Mouse (Mus musculus) liver, embryonic 16.5 days (tissue): ENCODE results near the gene Gje1. TPM values are rescaled to one million over a fixed set of nuclear protein-coding genes. Genes with fewer than 3 reads are reported as not detected.

ENCODE experiments used
- ATAC-seq: fragments of 200-750 bp; cut with Nextera tagmentation; 2 replicates; pipeline ENCODE4 v1.8.0; 2017; ENCODE audit warnings: low read depth, mild to moderate bottlenecking, moderate number of reproducible peaks, moderate library complexity
- H3K27ac ChIP-seq: fragments of 300-500 bp; sonication (generic); 2 replicates; pipeline ENCODE4 v1.5.1; 2014; ENCODE audit warnings: mild to moderate bottlenecking, low read length
- H3K27me3 ChIP-seq: fragments of 300-500 bp; sonication (generic); 2 replicates; pipeline ENCODE4 v1.6.1; 2014; ENCODE audit warnings: low read depth, low read length, mixed read lengths; ENCODE audit not compliant: control insufficient read depth, insufficient read depth
- H3K36me3 ChIP-seq: fragments of 300-500 bp; sonication (generic); 2 replicates; pipeline ENCODE4 v1.6.1; 2014; ENCODE audit warnings: mild to moderate bottlenecking; ENCODE audit not compliant: control insufficient read depth, insufficient read depth
- H3K4me1 ChIP-seq: fragments of 300-500 bp; sonication (generic); 2 replicates; pipeline ENCODE4 v1.6.1; 2014; ENCODE audit warnings: low read depth, low read length, mixed read lengths; ENCODE audit not compliant: control insufficient read depth
- H3K4me2 ChIP-seq: fragments of 300-500 bp; sonication (generic); 2 replicates; pipeline ENCODE4 v1.6.1; 2014; ENCODE audit warnings: low read depth, low read length, mixed read lengths
- H3K4me3 ChIP-seq: fragments of 300-500 bp; sonication (generic); 2 replicates; pipeline ENCODE4 v1.5.1; 2014; ENCODE audit warnings: low read depth, mild to moderate bottlenecking, low read length
- H3K9ac ChIP-seq: fragments of 300-500 bp; sonication (generic); 2 replicates; pipeline ENCODE4 v1.6.1; 2014; ENCODE audit warnings: low read depth, low read length
- H3K9me3 ChIP-seq: fragments of 300-500 bp; sonication (generic); replicated peaks from 2 replicates; pipeline ENCODE4 v1.6.1; 2016; ENCODE audit warnings: low read length; ENCODE audit not compliant: control insufficient read depth
- WGBS: fragments of 180-500 bp; shearing (Covaris S2); extraction: QIAGEN DNeasy Blood & Tissue Kit; methylation state at CpG from one replicate; pipeline ENCODE4 v1.1.7; 2014; ENCODE audit not compliant: insufficient replicate concordance; 5-methylcytosine and 5-hydroxymethylcytosine counted together
- polyA plus RNA-seq: library from polyadenylated mRNA; unstranded; fragments of >200 nt; fragmentation: Nextera tagmentation; extraction: Ambion mirVana; gene quantifications from 2 replicates; pipeline ENCODE4 v1.2.1, GENCODE M21; 2015

The Gje1 gene
- polyA plus RNA-seq, 1 experiment from 2014 or later: not detected

GRCm38 (mm10) chr10:14690349-14690748 lies 27.7 kb downstream of the Gje1 start:
- H3K4me1 ChIP-seq: peaks cover 4% of the 10 kb centered on the region; the same call in 1 of the 2 replicates
- H3K27me3 ChIP-seq: no peaks in the 10 kb centered on the region
- H3K27ac ChIP-seq: no peak overlapping the region
- no peak for ATAC-seq
- WGBS: 82% methylated on average over 3 of the region's 3 CpGs
- no peak overlapping the region for H3K4me3 ChIP-seq
- H3K36me3 ChIP-seq: peaks cover 6% of the 10 kb centered on the region; the same call in 1 of the 2 replicates
- H3K4me2 ChIP-seq: no peak overlapping the region
- H3K9me3 ChIP-seq: no peaks in the 10 kb centered on the region
- no peak overlapping the region for H3K9ac ChIP-seq

DNA sequence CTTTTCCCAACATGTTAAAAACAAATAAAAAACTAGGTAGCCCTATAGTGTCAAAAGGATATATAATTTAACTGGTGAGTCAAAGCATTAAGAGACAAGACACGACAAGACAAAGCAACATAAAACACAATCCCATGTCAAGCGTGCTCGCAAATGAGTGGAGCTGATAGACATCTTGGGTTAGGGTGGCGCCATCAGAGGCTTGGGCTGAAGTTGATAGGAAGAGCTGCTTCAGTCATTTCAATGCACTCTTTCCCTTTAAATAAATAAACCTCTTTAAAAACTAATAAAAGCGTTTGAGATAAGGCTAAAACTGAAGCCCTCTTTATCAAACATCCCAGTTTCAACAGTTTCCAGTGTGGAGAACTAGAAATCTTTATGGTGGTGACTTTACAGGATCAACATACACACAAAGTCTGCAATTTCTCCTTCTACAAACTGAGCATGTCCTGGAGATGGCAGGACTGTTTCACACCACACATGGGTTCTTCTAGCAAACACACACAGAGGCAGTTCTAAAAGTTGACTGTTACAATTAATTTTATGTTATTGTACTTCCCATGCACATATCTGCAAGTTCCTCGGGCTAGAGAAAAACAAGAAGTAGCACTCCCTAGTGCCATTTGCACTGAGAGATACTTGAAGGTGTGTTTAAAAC lies 29.1 kb downstream of the Gje1 start:
- Histone ChIP-seq H3K4me3 (no peak overlapping the region), H3K27ac (no peak overlapping the region), H3K9me3 (no peaks in the 10 kb centered on the region), H3K9ac (no peak overlapping the region), H3K4me2 (no peak overlapping the region), H3K27me3 (no peaks in the 10 kb centered on the region), H3K4me1 (peaks cover 4% of the 10 kb centered on the region; the same call in 1 of the 2 replicates), H3K36me3 (peaks cover 6% of the 10 kb centered on the region; the same call in 1 of the 2 replicates)
- WGBS: 36% methylated on average over 6 of the region's 6 CpGs
- ATAC-seq: no peak

DNA sequence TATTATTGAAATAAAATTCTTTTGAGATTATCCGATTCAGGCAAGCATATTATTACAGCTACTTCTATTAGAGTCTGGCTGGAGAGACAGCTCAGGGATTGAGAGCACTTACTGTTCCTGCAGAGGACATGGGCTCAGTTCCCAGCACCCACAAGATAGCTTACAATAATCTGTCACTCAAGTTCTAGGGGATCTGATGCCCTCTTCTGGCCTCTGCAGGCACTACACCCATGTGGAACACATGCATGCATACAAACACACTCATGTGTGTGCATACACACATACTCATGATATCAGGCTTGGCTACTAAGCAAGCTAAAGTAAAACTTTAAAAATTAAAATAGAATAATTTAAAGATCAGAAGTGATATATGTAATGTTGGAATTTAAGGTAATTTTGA lies 32.4 kb downstream of the Gje1 start:
- H3K4me1 ChIP-seq: peaks cover 4% of the 10 kb centered on the region; the same call in 1 of the 2 replicates

GRCm38 (mm10) chr10:14666147-14666546 lies 51.9 kb downstream of the Gje1 start:
- H3K9me3 ChIP-seq: no peaks in the 10 kb centered on the region
- H3K27ac ChIP-seq: no peak overlapping the region
- H3K4me2 ChIP-seq: no peak overlapping the region
- ATAC-seq: no peak
- H3K4me1 ChIP-seq: no peaks in the 10 kb centered on the region
- no peak overlapping the region for H3K4me3 ChIP-seq
- no peaks in the 10 kb centered on the region for H3K27me3 ChIP-seq
- 71% methylated on average over 2 of the region's 2 CpGs for WGBS
- H3K36me3 ChIP-seq: no peaks in the 10 kb centered on the region; the same call in 1 of the 2 replicates
- H3K9ac ChIP-seq: no peak overlapping the region

More for the DNA sequence above, 32.4 kb downstream of the Gje1 start:
- Histone ChIP-seq H3K36me3 (peaks cover 6% of the 10 kb centered on the region; the same call in 1 of the 2 replicates), H3K9me3 (no peaks in the 10 kb centered on the region), H3K27ac (no peak overlapping the region), H3K27me3 (no peaks in the 10 kb centered on the region), H3K4me2 (no peak overlapping the region), H3K4me3 (no peak overlapping the region), H3K9ac (no peak overlapping the region)
- no peak for ATAC-seq
- WGBS: 83% methylated on average over 1 of the region's 1 CpGs

Other genes starting within 250 kb of the Gje1 start
- 0.53 and 0.63 TPM in 2 replicates for gene Adgrg6, start 172.6 kb downstream of the Gje1 start, polyA plus RNA-seq
- gene Vta1, start 12.7 kb downstream of the Gje1 start, polyA plus RNA-seq: 33.6 and 38.1 TPM in 2 replicates
- gene Nmbr, start 12.6 kb downstream of the Gje1 start, polyA plus RNA-seq: 0.06 TPM in 1 of 2 replicates, not detected in the other